Mouse (Mus musculus): Measurements from ENCODE around the gene Agpat4. TPM values are rescaled to one million over a fixed set of nuclear protein-coding genes. Genes with fewer than 3 reads are reported as not detected.
A peak's percentile ranks its signal among the peaks of the same experiment; 100 is the strongest.

Agpat4 gene
- polyA plus RNA-seq, 1 experiment from 2014 or later = 65.7 TPM

GRCm38 (mm10) chr17:12225227-12225626 lies 106.7 kb downstream of the Agpat4 start:
- H3K9me3 ChIP-seq = no peaks in the 10 kb centered on the region
- H3K4me2 ChIP-seq = no peak overlapping the region
- no peak overlapping the region for H3K4me3 ChIP-seq
- no peak for ATAC-seq (replicated peaks)
- 50% methylated on average over 1 of the region's 1 CpGs for WGBS
- H3K36me3 ChIP-seq (replicated peaks) = peaks cover 8% of the 10 kb centered on the region; the same call in 1 of the 2 replicates
- peaks cover 5% of the 10 kb centered on the region; the same call in 1 of the 2 replicates for H3K4me1 ChIP-seq
- peak overlapping the region; percentile 0; the same call in 1 of the 2 replicates for H3K27ac ChIP-seq
- no peak overlapping the region for H3K9ac ChIP-seq
- no peaks in the 10 kb centered on the region for H3K27me3 ChIP-seq (replicated peaks)

GRCm38 (mm10) chr17:12226551-12226950 lies 108.0 kb downstream of the Agpat4 start:
- H3K9me3 ChIP-seq = no peaks in the 10 kb centered on the region
- H3K9ac ChIP-seq = no peak overlapping the region
- no peak overlapping the region for H3K27ac ChIP-seq
- no peak overlapping the region for H3K4me3 ChIP-seq
- no peak for ATAC-seq (replicated peaks)
- H3K4me2 ChIP-seq = no peak overlapping the region
- peaks cover 9% of the 10 kb centered on the region; the same call in 1 of the 2 replicates for H3K36me3 ChIP-seq (replicated peaks)
- H3K27me3 ChIP-seq (replicated peaks) = no peaks in the 10 kb centered on the region
- peaks cover 5% of the 10 kb centered on the region; the same call in 1 of the 2 replicates for H3K4me1 ChIP-seq
- 71% methylated on average over 12 of the region's 12 CpGs for WGBS

GRCm38 (mm10) chr17:12228001-12228400 lies 109.5 kb downstream of the Agpat4 start:
- H3K27me3 ChIP-seq (replicated peaks) = no peaks in the 10 kb centered on the region
- H3K4me2 ChIP-seq = no peak overlapping the region
- 90% methylated on average over 10 of the region's 10 CpGs for WGBS
- no peak overlapping the region for H3K27ac ChIP-seq
- H3K9me3 ChIP-seq = no peaks in the 10 kb centered on the region
- ATAC-seq (replicated peaks) = no peak
- H3K4me3 ChIP-seq = no peak overlapping the region
- no peak overlapping the region for H3K9ac ChIP-seq
- peaks cover 19% of the 10 kb centered on the region; the same call in 1 of the 2 replicates for H3K36me3 ChIP-seq (replicated peaks)
- H3K4me1 ChIP-seq = peaks cover 5% of the 10 kb centered on the region; the same call in 1 of the 2 replicates

- Histone ChIP-seq H3K27ac (no peak overlapping the region), H3K4me2 (no peak overlapping the region), H3K27me3 (replicated peaks) (no peaks in the 10 kb centered on the region), H3K4me3 (no peak overlapping the region), H3K4me1 (peaks cover 5% of the 10 kb centered on the region; the same call in 1 of the 2 replicates), H3K9ac (no peak overlapping the region), H3K36me3 (replicated peaks) (peaks cover 21% of the 10 kb centered on the region; the same call in 1 of the 2 replicates), H3K9me3 (no peaks in the 10 kb centered on the region)
- ATAC-seq (replicated peaks) = no peak
- WGBS = 95% methylated on average over 7 of the region's 7 CpGs
Measured at GRCm38 (mm10) chr17:12228471-12228870, 110.0 kb downstream of the Agpat4 start.

GRCm38 (mm10) chr17:12229756-12230155 lies 111.3 kb downstream of the Agpat4 start:
- ATAC-seq (replicated peaks) = 0 out of 2 replicates have a peak, but pooled peaks have one; percentile 46
- H3K9ac ChIP-seq = no peak overlapping the region
- peak overlapping the region; percentile 27; the same call in 1 of the 2 replicates for H3K27ac ChIP-seq
- no peak overlapping the region for H3K4me2 ChIP-seq
- no peaks in the 10 kb centered on the region for H3K27me3 ChIP-seq (replicated peaks)
- 91% methylated on average over 9 of the region's 9 CpGs for WGBS
- H3K4me3 ChIP-seq = no peak overlapping the region
- H3K9me3 ChIP-seq = no peaks in the 10 kb centered on the region
- H3K36me3 ChIP-seq (replicated peaks) = peaks cover 25% of the 10 kb centered on the region; the same call in 1 of the 2 replicates
- no peaks in the 10 kb centered on the region for H3K4me1 ChIP-seq

GRCm38 (mm10) chr17:12230167-12230566 lies 111.7 kb downstream of the Agpat4 start:
- 76% methylated on average over 6 of the region's 6 CpGs for WGBS
- peaks cover 29% of the 10 kb centered on the region; the same call in 1 of the 2 replicates for H3K36me3 ChIP-seq (replicated peaks)
- no peak overlapping the region for H3K4me3 ChIP-seq
- peak overlapping the region; percentile 27; the same call in 1 of the 2 replicates for H3K27ac ChIP-seq
- H3K4me2 ChIP-seq = no peak overlapping the region
- ATAC-seq (replicated peaks) = peak; percentile 61
- no peak overlapping the region for H3K9ac ChIP-seq
- H3K9me3 ChIP-seq = no peaks in the 10 kb centered on the region
- H3K4me1 ChIP-seq = no peaks in the 10 kb centered on the region
- no peaks in the 10 kb centered on the region for H3K27me3 ChIP-seq (replicated peaks)

- H3K4me3 ChIP-seq = no peak overlapping the region
- H3K36me3 ChIP-seq (replicated peaks) = peaks cover 38% of the 10 kb centered on the region
- H3K4me2 ChIP-seq = no peak overlapping the region
- no peak for ATAC-seq (replicated peaks)
- H3K9me3 ChIP-seq = no peaks in the 10 kb centered on the region
- no peak overlapping the region for H3K9ac ChIP-seq
- H3K27ac ChIP-seq = no peak overlapping the region
- WGBS = 95% methylated on average over 7 of the region's 7 CpGs
- H3K27me3 ChIP-seq (replicated peaks) = no peaks in the 10 kb centered on the region
- H3K4me1 ChIP-seq = no peaks in the 10 kb centered on the region
Measured at GRCm38 (mm10) chr17:12231087-12231486, 112.6 kb downstream of the Agpat4 start.

- H3K27me3 ChIP-seq (replicated peaks) = no peaks in the 10 kb centered on the region
- WGBS = 97% methylated on average over 6 of the region's 6 CpGs
- H3K27ac ChIP-seq = no peak overlapping the region
- no peaks in the 10 kb centered on the region for H3K9me3 ChIP-seq
- H3K4me1 ChIP-seq = no peaks in the 10 kb centered on the region
- H3K4me3 ChIP-seq = no peak overlapping the region
- H3K4me2 ChIP-seq = no peak overlapping the region
- H3K36me3 ChIP-seq (replicated peaks) = peaks cover 42% of the 10 kb centered on the region
- ATAC-seq (replicated peaks) = no peak
- H3K9ac ChIP-seq = no peak overlapping the region
Measured at GRCm38 (mm10) chr17:12232724-12233123, 114.2 kb downstream of the Agpat4 start.

- Histone ChIP-seq H3K36me3 (replicated peaks) (peaks cover 31% of the 10 kb centered on the region), H3K27ac (no peak overlapping the region), H3K9me3 (no peaks in the 10 kb centered on the region), H3K4me3 (no peak overlapping the region), H3K4me2 (no peak overlapping the region), H3K4me1 (no peaks in the 10 kb centered on the region), H3K9ac (no peak overlapping the region), H3K27me3 (replicated peaks) (no peaks in the 10 kb centered on the region)
- WGBS = 90% methylated on average over 3 of the region's 3 CpGs
- ATAC-seq (replicated peaks) = no peak
Measured at GRCm38 (mm10) chr17:12240701-12241100, 122.2 kb downstream of the Agpat4 start.

GRCm38 (mm10) chr17:12249783-12250504 lies 131.4 kb downstream of the Agpat4 start:
- H3K9me3 ChIP-seq = no peaks in the 10 kb centered on the region
- H3K27me3 ChIP-seq (replicated peaks) = no peaks in the 10 kb centered on the region
- H3K4me1 ChIP-seq = no peaks in the 10 kb centered on the region
- H3K4me3 ChIP-seq = no peak overlapping the region
- ATAC-seq (replicated peaks) = no peak
- 95% methylated on average over 19 of the region's 19 CpGs for WGBS
- no peak overlapping the region for H3K9ac ChIP-seq
- no peak overlapping the region for H3K4me2 ChIP-seq
- H3K36me3 ChIP-seq (replicated peaks) = peaks cover 54% of the 10 kb centered on the region
- no peak overlapping the region for H3K27ac ChIP-seq

- Histone ChIP-seq H3K36me3 (replicated peaks) (peaks cover 60% of the 10 kb centered on the region), H3K9me3 (no peaks in the 10 kb centered on the region), H3K27me3 (replicated peaks) (no peaks in the 10 kb centered on the region), H3K27ac (no peak overlapping the region), H3K4me3 (no peak overlapping the region), H3K4me2 (no peak overlapping the region), H3K9ac (no peak overlapping the region), H3K4me1 (no peaks in the 10 kb centered on the region)
- 96% methylated on average over 9 of the region's 9 CpGs for WGBS
- no peak for ATAC-seq (replicated peaks)
Measured at GRCm38 (mm10) chr17:12250581-12250980, 132.1 kb downstream of the Agpat4 start.

GRCm38 (mm10) chr17:12256142-12256541 lies 137.6 kb downstream of the Agpat4 start:
- no peak overlapping the region for H3K4me2 ChIP-seq
- H3K27me3 ChIP-seq (replicated peaks) = no peaks in the 10 kb centered on the region
- ATAC-seq (replicated peaks) = no peak
- H3K9me3 ChIP-seq = no peaks in the 10 kb centered on the region
- H3K36me3 ChIP-seq (replicated peaks) = peaks cover 75% of the 10 kb centered on the region
- no peaks in the 10 kb centered on the region for H3K4me1 ChIP-seq
- H3K4me3 ChIP-seq = no peak overlapping the region
- H3K27ac ChIP-seq = no peak overlapping the region
- H3K9ac ChIP-seq = no peak overlapping the region
- WGBS = 98% methylated on average over 11 of the region's 11 CpGs

- ATAC-seq (replicated peaks) = no peak
- no peaks in the 10 kb centered on the region for H3K27me3 ChIP-seq (replicated peaks)
- peaks cover 53% of the 10 kb centered on the region for H3K36me3 ChIP-seq (replicated peaks)
Measured at GRCm38 (mm10) chr17:12258517-12258916, 140.0 kb downstream of the Agpat4 start.

More at GRCm38 (mm10) chr17:12258517-12258916, 140.0 kb downstream of the Agpat4 start:
- 65% methylated on average over 6 of the region's 6 CpGs for WGBS
- no peaks in the 10 kb centered on the region for H3K4me1 ChIP-seq
- no peak overlapping the region for H3K9ac ChIP-seq
- H3K4me2 ChIP-seq = no peak overlapping the region
- H3K4me3 ChIP-seq = no peak overlapping the region
- H3K9me3 ChIP-seq = no peaks in the 10 kb centered on the region
- H3K27ac ChIP-seq = no peak overlapping the region
